Mouse (Mus musculus) liver, postnatal 0 days (tissue): ENCODE results near the gene Lsp1.

Source experiments
- CTCF ChIP-seq: sonication (generic); IDR thresholded peaks from 2 replicates; pipeline ENCODE4 v1.5.1; 2016; ENCODE audit warnings: antibody characterized with exemption, low read depth
- EP300 ChIP-seq: IDR thresholded peaks from 2 replicates; pipeline ENCODE4 v1.6.1; 2016; ENCODE audit warnings: antibody characterized with exemption, low read depth, mild to moderate bottlenecking

GRCm38 (mm10) chr7:142533059-142533855 is 72.6 kb downstream of the Lsp1 start:
- TF ChIP-seq CTCF (peak; percentile 87), EP300 (no peak)
